28 mouse cellular contexts compared by ENCODE assay signal in genomic region chr1:39568079-39568478, GRCm38 (mm10). TPM values are rescaled to one million over a fixed set of nuclear protein-coding genes. Genes with fewer than 3 reads are reported as not detected.
DNase-seq lines count a peak whose midpoint lies in the region; ATAC-seq and TF ChIP-seq lines count a peak whose summit lies in the region.
"Had no signal": no experiment of that assay in that cellular context is flagged by ENCODE, and none has a peak within 500 bp of the region (broad histone marks: within the 10 kb centered on the region; RNA-seq: fewer than 3 reads in every experiment).

No protein-coding gene starts in this region.

- H3K4me2 ChIP-seq in forebrain, embryonic 16.5 days (ENCODE audit: low read length), result no peak overlapping the region
- no peak overlapping the region for H3K4me2 ChIP-seq in forebrain, embryonic 12.5 days
- no peak overlapping the region for H3K4me2 ChIP-seq in midbrain, postnatal 0 days (ENCODE audit: low read depth, low read length, poor library complexity, severe bottlenecking)
- H3K4me2 ChIP-seq in midbrain, embryonic 16.5 days (ENCODE audit: low read length), result no peak overlapping the region
- H3K4me2 ChIP-seq: embryonic facial prominence, embryonic 13.5 days; heart, embryonic 12.5 days; heart, embryonic 15.5 days; hindbrain, embryonic 15.5 days; intestine, embryonic 15.5 days had no signal

- no peak overlapping the region for H3K9ac ChIP-seq in forebrain, embryonic 16.5 days (replicated peaks; ENCODE audit: low read depth, low read length)
- no peak overlapping the region for H3K9ac ChIP-seq in forebrain, embryonic 12.5 days
- H3K9ac ChIP-seq in midbrain, postnatal 0 days (replicated peaks; ENCODE audit: low read length, poor library complexity, severe bottlenecking), result no peak overlapping the region
- H3K9ac ChIP-seq in midbrain, embryonic 16.5 days (ENCODE audit: low read depth, low read length), result no peak overlapping the region
- H3K9ac ChIP-seq: embryonic facial prominence, embryonic 13.5 days; heart, embryonic 12.5 days; heart, embryonic 15.5 days; hindbrain, embryonic 15.5 days; intestine, embryonic 15.5 days had no signal

- peak; percentile 27 for DNase-seq in heart, adult 11 months
- no peak for DNase-seq in heart, postnatal 14 days
- peak; percentile 28 for DNase-seq in midbrain, postnatal 0 days (ENCODE audit: low spot score)
- DNase-seq: adrenal gland, adult 2 months; adrenal gland, postnatal 14 days; cerebellum, adult 11-12 months; cerebellum, adult 8-10 months; cerebellum, postnatal 10 days; cerebellum, postnatal 36 days; embryo, embryonic 11 days; gastrocnemius, adult 2 months; gastrocnemius, postnatal 14 days; heart, adult 18-20 months; heart, postnatal 10 days; heart, postnatal 4 days; kidney, adult 11 months; kidney, adult 8-10 months had no signal

- 0 out of 2 replicates have a peak, but pooled peaks cover 3% of the 10 kb centered on the region for H3K4me1 ChIP-seq in forebrain, embryonic 16.5 days (replicated peaks; ENCODE audit: control insufficient read depth, insufficient read depth, low read length)
- no peaks in the 10 kb centered on the region for H3K4me1 ChIP-seq in forebrain, embryonic 12.5 days
- H3K4me1 ChIP-seq in midbrain, postnatal 0 days (ENCODE audit: insufficient read depth, low read length), result no peaks in the 10 kb centered on the region
- H3K4me1 ChIP-seq in midbrain, embryonic 16.5 days (ENCODE audit: control insufficient read depth, insufficient read depth, low read length), result no peaks in the 10 kb centered on the region
- H3K4me1 ChIP-seq: hindbrain, embryonic 15.5 days had no signal

- H3K27ac ChIP-seq in forebrain, embryonic 16.5 days (ENCODE audit: low read length), result no peak overlapping the region
- H3K27ac ChIP-seq in forebrain, embryonic 12.5 days, result no peak overlapping the region
- H3K27ac ChIP-seq in midbrain, postnatal 0 days (ENCODE audit: low read depth, low read length), result no peak overlapping the region
- H3K27ac ChIP-seq in midbrain, embryonic 16.5 days (ENCODE audit: low read length), result no peak overlapping the region
- H3K27ac ChIP-seq: embryonic facial prominence, embryonic 10.5 days; embryonic facial prominence, embryonic 13.5 days; gastrocnemius, adult 2 months; heart, embryonic 15.5 days; hindbrain, embryonic 15.5 days; intestine, embryonic 15.5 days had no signal

- H3K36me3 ChIP-seq in forebrain, embryonic 16.5 days (ENCODE audit: control insufficient read depth, insufficient read depth), result peaks cover 3% of the 10 kb centered on the region; the same call in 1 of the 2 replicates
- H3K36me3 ChIP-seq in forebrain, embryonic 12.5 days (replicated peaks), result peaks cover 15% of the 10 kb centered on the region; the same call in 1 of the 2 replicates
- peaks cover 10% of the 10 kb centered on the region; the same call in 1 of the 2 replicates for H3K36me3 ChIP-seq in midbrain, postnatal 0 days (ENCODE audit: insufficient read depth, low read length)
- 0 out of 2 replicates have a peak, but pooled peaks cover 2% of the 10 kb centered on the region for H3K36me3 ChIP-seq in midbrain, embryonic 16.5 days (ENCODE audit: control insufficient read depth, insufficient read depth, low read length)

- no peak for TF ChIP-seq CTCF in midbrain, postnatal 0 days (IDR thresholded peaks at IDR 0.05)

- ATAC-seq in forebrain, embryonic 16.5 days, result peak; percentile 47; the same call in 1 of the 2 replicates
- no peak for ATAC-seq in forebrain, embryonic 12.5 days (ENCODE audit: low FRiP score)
- no peak for ATAC-seq in midbrain, postnatal 0 days (ENCODE audit: low FRiP score)
- no peak for ATAC-seq in midbrain, embryonic 16.5 days
- ATAC-seq: CD4-positive, CD25-positive, alpha-beta regulatory T cell, adult 4 months; intestine, embryonic 15.5 days had no signal

- no peak overlapping the region for H3K4me3 ChIP-seq in forebrain, embryonic 16.5 days (replicated peaks; ENCODE audit: low read length)
- H3K4me3 ChIP-seq in forebrain, embryonic 12.5 days (replicated peaks), result no peak overlapping the region
- H3K4me3 ChIP-seq in midbrain, postnatal 0 days (ENCODE audit: low read depth, low read length), result no peak overlapping the region
- H3K4me3 ChIP-seq in midbrain, embryonic 16.5 days (ENCODE audit: low read depth, low read length), result no peak overlapping the region
- H3K4me3 ChIP-seq: embryonic facial prominence, embryonic 10.5 days; embryonic facial prominence, embryonic 13.5 days; erythroblast, embryonic 14.5 days; gastrocnemius, adult 2 months; heart, embryonic 12.5 days; heart, embryonic 15.5 days; hindbrain, embryonic 15.5 days; intestine, embryonic 15.5 days had no signal

- H3K9me3 ChIP-seq in forebrain, embryonic 16.5 days (ENCODE audit: control insufficient read depth, low read length), result no peaks in the 10 kb centered on the region
- H3K9me3 ChIP-seq in forebrain, embryonic 12.5 days, result no peaks in the 10 kb centered on the region
- no peaks in the 10 kb centered on the region for H3K9me3 ChIP-seq in midbrain, postnatal 0 days (ENCODE audit: low read length)
- H3K9me3 ChIP-seq in midbrain, embryonic 16.5 days (replicated peaks; ENCODE audit: control insufficient read depth, low read length, poor library complexity, severe bottlenecking), result no peaks in the 10 kb centered on the region
- H3K9me3 ChIP-seq: embryonic facial prominence, embryonic 10.5 days; embryonic facial prominence, embryonic 13.5 days; heart, embryonic 12.5 days; heart, embryonic 15.5 days; hindbrain, embryonic 15.5 days; intestine, embryonic 15.5 days had no signal

- no peaks in the 10 kb centered on the region for H3K27me3 ChIP-seq in forebrain, embryonic 16.5 days (replicated peaks; ENCODE audit: control insufficient read depth, insufficient read depth, low read length)
- no peaks in the 10 kb centered on the region for H3K27me3 ChIP-seq in forebrain, embryonic 12.5 days
- no peaks in the 10 kb centered on the region for H3K27me3 ChIP-seq in midbrain, postnatal 0 days (ENCODE audit: insufficient read depth, low read length)
- H3K27me3 ChIP-seq in midbrain, embryonic 16.5 days (ENCODE audit: control insufficient read depth, insufficient read depth, low read depth, low read length), result no peaks in the 10 kb centered on the region
- H3K27me3 ChIP-seq: embryonic facial prominence, embryonic 13.5 days; heart, embryonic 12.5 days; heart, embryonic 15.5 days; hindbrain, embryonic 15.5 days; intestine, embryonic 15.5 days had no signal

- intact Hi-C loops in heart, postnatal 14 days (cut with DNase I), result no loop called here

RNA-seq across cellular contexts. Expression of gene Rnf149, which starts 9.1 kb away (rescaled TPM):
- polyA plus RNA-seq in forebrain, embryonic 16.5 days (2015; fragmentation: Nextera tagmentation; extraction: Ambion mirVana), result 20.0 and 20.5 TPM in 2 replicates
- polyA plus RNA-seq in forebrain, embryonic 12.5 days (2016; fragmentation: Nextera tagmentation; extraction: Ambion mirVana), result 24.7 and 30.5 TPM in 2 replicates
- 10 to 100 TPM; 10.8 to 11.5 TPM for total RNA-seq in heart, postnatal 14 days (2021)
- 13.0 and 22.2 TPM in 2 replicates for total RNA-seq in midbrain, postnatal 0 days (2014; rRNA removed)
- 16.5 and 20.6 TPM in 2 replicates for polyA plus RNA-seq in midbrain, postnatal 0 days (2015; fragmentation: Nextera tagmentation; extraction: Ambion mirVana)
- polyA plus RNA-seq in midbrain, embryonic 16.5 days (2015; fragmentation: Nextera tagmentation; extraction: Ambion mirVana), result 18.2 and 21.8 TPM in 2 replicates

RNA-seq across cellular contexts. Expression of gene Cnot11, which starts 33.3 kb away (rescaled TPM):
- polyA plus RNA-seq in forebrain, embryonic 16.5 days (2015; fragmentation: Nextera tagmentation; extraction: Ambion mirVana), result 11.9 and 13.7 TPM in 2 replicates
- polyA plus RNA-seq in forebrain, embryonic 12.5 days (2016; fragmentation: Nextera tagmentation; extraction: Ambion mirVana), result 23.1 and 24.1 TPM in 2 replicates
- 10 to 100 TPM; 14.7 to 15.7 TPM for total RNA-seq in heart, postnatal 14 days (2021)
- total RNA-seq in midbrain, postnatal 0 days (2014; rRNA removed), result 28.8 and 32.3 TPM in 2 replicates
- polyA plus RNA-seq in midbrain, postnatal 0 days (2015; fragmentation: Nextera tagmentation; extraction: Ambion mirVana), result 9.4 and 9.6 TPM in 2 replicates
- 10.5 and 10.6 TPM in 2 replicates for polyA plus RNA-seq in midbrain, embryonic 16.5 days (2015; fragmentation: Nextera tagmentation; extraction: Ambion mirVana)

Comparison
In these comparisons a context has a peak if more than half of its experiments do, and no peak if none do; other contexts are left out.
1. DNase-seq: peak in heart, adult 11 months (single experiment) and midbrain, postnatal 0 days (single experiment); none in heart, postnatal 14 days (0 of 2).